Mouse (Mus musculus): Measurements from ENCODE around the gene Tet3.

Gene Tet3

GRCm38 (mm10) chr6:83439781-83440180 is 19.1 kb downstream of the Tet3 start:
- no peak for DNase-seq (ENCODE audit: low spot score)

GRCm38 (mm10) chr6:83439119-83439767 is 19.6 kb downstream of the Tet3 start:
- DNase-seq (ENCODE audit: low spot score), result no peak

GRCm38 (mm10) chr6:83438584-83438983 is 20.3 kb downstream of the Tet3 start:
- DNase-seq (ENCODE audit: low spot score), result no peak

- DNase-seq (ENCODE audit: low spot score), result no peak
Measured at GRCm38 (mm10) chr6:83437802-83438201, 21.1 kb downstream of the Tet3 start.

GRCm38 (mm10) chr6:83437225-83437624 is 21.7 kb downstream of the Tet3 start:
- DNase-seq (ENCODE audit: low spot score), result peak; percentile 60

- DNase-seq (ENCODE audit: low spot score), result no peak
Measured at GRCm38 (mm10) chr6:83436547-83436946, 22.3 kb downstream of the Tet3 start.

GRCm38 (mm10) chr6:83435174-83435573 is 23.7 kb downstream of the Tet3 start:
- no peak for DNase-seq (ENCODE audit: low spot score)

- DNase-seq (ENCODE audit: low spot score), result no peak
Measured at GRCm38 (mm10) chr6:83433546-83433945, 25.3 kb downstream of the Tet3 start.

GRCm38 (mm10) chr6:83432966-83433365 is 25.9 kb downstream of the Tet3 start:
- DNase-seq (ENCODE audit: low spot score), result no peak

- DNase-seq (ENCODE audit: low spot score), result peak; percentile 49
Measured at GRCm38 (mm10) chr6:83427968-83428731, 30.7 kb downstream of the Tet3 start.

GRCm38 (mm10) chr6:83427512-83427911 is 31.4 kb downstream of the Tet3 start:
- no peak for DNase-seq (ENCODE audit: low spot score)

- DNase-seq (ENCODE audit: low spot score), result no peak
Measured at GRCm38 (mm10) chr6:83426576-83426975, 32.3 kb downstream of the Tet3 start.

GRCm38 (mm10) chr6:83424053-83424404 is 34.9 kb downstream of the Tet3 start:
- no peak for DNase-seq (ENCODE audit: low spot score)

GRCm38 (mm10) chr6:83423400-83424052 is 35.4 kb downstream of the Tet3 start:
- no peak for DNase-seq (ENCODE audit: low spot score)

- DNase-seq (ENCODE audit: low spot score), result peak; percentile 36
Measured at GRCm38 (mm10) chr6:83421866-83422649, 36.8 kb downstream of the Tet3 start.

GRCm38 (mm10) chr6:83419516-83419915 is 39.4 kb downstream of the Tet3 start:
- no peak for DNase-seq (ENCODE audit: low spot score)

GRCm38 (mm10) chr6:83417531-83417930 is 41.4 kb downstream of the Tet3 start:
- DNase-seq (ENCODE audit: low spot score), result no peak

GRCm38 (mm10) chr6:83417104-83417502 is 41.8 kb downstream of the Tet3 start:
- DNase-seq (ENCODE audit: low spot score), result no peak

- DNase-seq (ENCODE audit: low spot score), result peak; percentile 73
Measured at GRCm38 (mm10) chr6:83416261-83417103, 42.4 kb downstream of the Tet3 start.

- DNase-seq (ENCODE audit: low spot score), result no peak
Measured at GRCm38 (mm10) chr6:83415356-83415940, 43.4 kb downstream of the Tet3 start.
